Mouse (Mus musculus): ENCODE measurements around the gene Bpifb5.
"Not testable (repeated sequence)": the region's sequence is repeated elsewhere in the genome, so short reads cannot be mapped to it uniquely, and the experiment has no call there.

Gene Bpifb5

DNA sequence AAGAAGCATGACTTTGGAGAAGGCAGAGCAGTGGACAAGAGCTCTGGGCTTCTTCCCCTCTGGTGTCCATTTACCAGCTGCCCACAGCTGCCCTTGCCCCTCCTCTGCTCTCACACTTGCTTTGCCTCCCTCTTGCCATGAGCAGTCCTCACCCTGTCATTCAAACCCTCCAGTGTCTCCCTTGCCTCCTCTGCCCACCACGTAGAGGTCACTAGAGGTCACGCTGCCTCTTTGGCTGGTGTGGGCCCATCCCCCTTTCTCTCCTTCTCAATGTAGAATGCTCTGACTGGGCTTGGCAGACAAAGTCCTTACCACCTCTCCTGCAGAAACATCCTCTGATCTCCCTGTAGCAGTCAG is 353 bp downstream of the Bpifb5 start:
- in situ Hi-C loops (cut with MboI; ENCODE audit: low pct_unique_long_range_greater_than_20kb in 1 of 2, low sequenced_read_pairs in 2 of 2, unreplicated experiment in 1 of 2) = loop anchor here in 1 of 2 experiments (25.0 kb wide), 1 partner anchor 363 kb away; no protein-coding TSS in a partner anchor

GRCm38 (mm10) chr2:154226991-154227390 is 3.4 kb downstream of the Bpifb5 start:
- in situ Hi-C loops (cut with MboI; ENCODE audit: low pct_unique_long_range_greater_than_20kb in 1 of 2, low sequenced_read_pairs in 2 of 2, unreplicated experiment in 1 of 2) = no loop called here

DNA sequence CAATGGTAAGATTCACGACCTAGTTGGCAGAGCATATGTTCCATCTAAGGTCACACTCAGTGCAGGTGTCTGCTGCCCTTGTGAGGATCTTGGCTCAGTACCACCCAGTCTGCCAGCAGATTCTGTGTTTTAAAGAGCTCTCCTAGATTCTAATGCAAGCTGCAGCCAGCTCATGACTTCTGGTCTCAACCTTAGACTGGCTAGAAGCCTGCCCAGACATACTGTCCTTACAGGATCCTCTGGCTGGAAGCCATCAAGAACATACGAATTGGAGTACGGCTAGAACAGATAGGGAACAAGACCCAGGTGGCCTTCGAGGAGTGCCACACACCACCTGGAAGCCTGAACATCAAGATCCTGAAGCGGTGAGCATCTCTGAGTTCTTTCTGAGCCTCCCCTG is 4.3 kb downstream of the Bpifb5 start:
- in situ Hi-C loops (cut with MboI; ENCODE audit: low pct_unique_long_range_greater_than_20kb in 1 of 2, low sequenced_read_pairs in 2 of 2, unreplicated experiment in 1 of 2) = no loop called here

DNA sequence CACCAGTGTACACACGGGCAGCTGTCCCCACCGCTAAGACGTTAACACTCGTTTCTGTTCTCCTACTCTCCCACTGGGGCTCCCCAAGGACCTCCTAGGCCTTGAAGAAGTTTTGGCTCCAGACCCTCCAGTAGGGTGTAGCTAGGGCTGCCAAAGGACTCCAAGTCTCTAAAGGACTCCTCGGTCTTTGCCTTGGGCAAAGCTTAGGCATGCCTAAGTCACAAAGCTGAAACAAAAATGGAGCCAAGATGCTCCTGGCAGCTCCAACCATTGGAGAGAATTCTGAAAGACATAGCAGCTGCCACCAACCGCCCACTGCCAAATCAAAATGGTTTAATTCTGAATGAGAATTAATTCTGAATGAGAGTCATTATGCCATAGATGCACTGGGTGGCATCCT is 9.9 kb downstream of the Bpifb5 start:
- in situ Hi-C loops (cut with MboI; ENCODE audit: low pct_unique_long_range_greater_than_20kb in 1 of 2, low sequenced_read_pairs in 2 of 2, unreplicated experiment in 1 of 2) = no loop called here

DNA sequence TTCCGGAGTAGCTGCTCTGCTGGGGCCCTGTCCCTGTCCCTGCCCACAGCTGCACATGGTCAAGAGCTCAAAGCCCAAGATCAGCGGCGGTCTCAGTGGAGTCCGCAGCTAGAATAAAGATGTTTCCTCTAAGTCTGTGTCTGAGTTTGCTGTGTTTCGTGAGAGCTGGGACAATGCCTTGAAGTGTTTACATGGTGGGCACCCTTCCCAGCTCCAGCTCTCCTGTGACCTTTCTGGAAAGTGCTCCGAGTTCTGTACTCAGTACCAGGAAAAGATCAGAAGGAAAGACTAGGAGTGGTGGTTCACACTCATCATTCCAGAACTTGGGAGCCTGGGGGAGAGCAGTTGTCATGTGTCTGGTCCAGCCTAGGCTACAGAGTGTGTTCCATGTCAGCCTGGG is 17.2 kb downstream of the Bpifb5 start:
- in situ Hi-C loops (cut with MboI; ENCODE audit: low pct_unique_long_range_greater_than_20kb in 1 of 2, low sequenced_read_pairs in 2 of 2, unreplicated experiment in 1 of 2) = no loop called here

DNA sequence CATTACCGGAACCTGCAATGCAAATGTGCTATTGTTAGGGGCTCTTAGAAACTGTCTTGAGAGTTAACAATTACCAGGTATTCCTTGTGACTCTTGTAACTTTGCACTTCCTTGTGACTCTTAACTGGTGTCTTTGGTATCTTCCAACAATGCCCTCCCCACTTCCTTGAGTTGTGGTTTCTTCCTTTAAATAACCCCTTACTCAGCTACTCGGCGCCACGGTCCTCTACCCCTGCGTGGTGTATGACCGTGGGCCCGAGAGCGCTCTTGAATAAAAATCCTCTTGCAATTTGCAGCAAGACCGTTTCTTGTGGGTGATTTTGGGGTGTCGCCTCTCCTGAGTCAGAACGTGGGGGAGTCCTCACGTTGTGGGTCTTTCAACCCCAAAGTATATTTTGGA is 19.2 kb downstream of the Bpifb5 start:
- in situ Hi-C loops (cut with MboI; ENCODE audit: low pct_unique_long_range_greater_than_20kb in 1 of 2, low sequenced_read_pairs in 2 of 2, unreplicated experiment in 1 of 2) = not testable (repeated sequence)

DNA sequence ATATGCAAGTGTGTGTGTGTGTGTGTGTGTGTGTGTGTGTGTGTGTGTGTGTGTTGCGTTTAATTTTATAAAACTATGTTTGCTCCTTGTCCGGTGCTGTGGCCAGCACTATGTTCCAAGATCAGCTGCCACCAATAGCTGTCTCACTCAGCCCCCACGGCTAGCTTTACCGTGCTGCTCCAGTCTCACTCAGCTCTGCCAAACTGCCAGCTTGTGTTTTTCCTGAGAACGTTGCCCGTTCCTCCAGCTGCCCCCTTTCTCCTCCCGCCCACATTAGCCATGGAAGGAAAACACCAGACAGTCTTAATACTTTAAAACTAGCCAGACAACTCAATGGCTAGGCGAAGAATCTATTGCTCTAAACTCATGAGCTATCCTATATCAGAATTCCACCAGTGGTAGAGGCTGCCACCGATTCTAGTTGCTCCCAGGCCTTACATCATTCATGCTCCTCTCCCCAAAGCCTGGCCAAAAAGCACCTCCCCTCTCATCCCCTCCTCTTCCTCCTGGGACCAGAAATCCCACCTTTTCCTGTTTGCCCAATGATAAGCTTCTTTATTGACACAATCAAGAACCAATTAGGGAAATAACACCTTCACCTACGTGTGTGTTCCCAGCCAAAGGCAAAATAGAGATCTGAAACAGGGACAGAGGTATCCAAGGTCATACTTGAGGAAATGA is 20.0 kb downstream of the Bpifb5 start:
- in situ Hi-C loops (cut with MboI; ENCODE audit: low pct_unique_long_range_greater_than_20kb in 1 of 2, low sequenced_read_pairs in 2 of 2, unreplicated experiment in 1 of 2) = no loop called here

DNA sequence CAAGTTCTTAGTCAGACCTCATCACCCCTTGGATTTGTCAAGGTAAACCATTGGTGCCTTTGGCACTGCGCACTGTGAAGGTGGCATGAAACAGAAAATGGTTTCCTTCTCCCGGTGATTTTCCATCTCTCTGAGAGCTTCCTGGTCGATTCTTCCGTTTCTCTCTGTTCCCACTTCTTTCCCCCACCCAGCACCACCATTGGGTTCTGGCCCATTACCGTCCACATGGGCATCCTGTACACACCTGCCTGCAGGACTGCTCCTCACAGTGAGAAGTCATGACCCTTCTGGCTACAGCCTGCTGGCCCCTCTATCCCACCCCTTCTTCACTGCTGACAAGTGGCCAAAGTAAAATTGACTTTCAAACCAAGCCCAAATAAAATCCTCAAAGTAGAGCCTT is 21.8 kb downstream of the Bpifb5 start:
- in situ Hi-C loops (cut with MboI; ENCODE audit: low pct_unique_long_range_greater_than_20kb in 1 of 2, low sequenced_read_pairs in 2 of 2, unreplicated experiment in 1 of 2) = no loop called here

- in situ Hi-C loops (cut with MboI; ENCODE audit: low pct_unique_long_range_greater_than_20kb in 1 of 2, low sequenced_read_pairs in 2 of 2, unreplicated experiment in 1 of 2) = not testable (repeated sequence)
These were observed 31.7 kb downstream of the Bpifb5 start for GRCm38 (mm10) chr2:154255254-154255653.

GRCm38 (mm10) chr2:154255770-154256169 is 32.2 kb downstream of the Bpifb5 start:
- in situ Hi-C loops (cut with MboI; ENCODE audit: low pct_unique_long_range_greater_than_20kb in 1 of 2, low sequenced_read_pairs in 2 of 2, unreplicated experiment in 1 of 2) = no loop called here

GRCm38 (mm10) chr2:154257554-154257953 is 34.0 kb downstream of the Bpifb5 start, which contains the start of gene Bpifb9a:
Gene Bpifb9a, plus strand, starts transcription at chr2:154257854.
- in situ Hi-C loops (cut with MboI; ENCODE audit: low pct_unique_long_range_greater_than_20kb in 1 of 2, low sequenced_read_pairs in 2 of 2, unreplicated experiment in 1 of 2) = not testable (repeated sequence)

DNA sequence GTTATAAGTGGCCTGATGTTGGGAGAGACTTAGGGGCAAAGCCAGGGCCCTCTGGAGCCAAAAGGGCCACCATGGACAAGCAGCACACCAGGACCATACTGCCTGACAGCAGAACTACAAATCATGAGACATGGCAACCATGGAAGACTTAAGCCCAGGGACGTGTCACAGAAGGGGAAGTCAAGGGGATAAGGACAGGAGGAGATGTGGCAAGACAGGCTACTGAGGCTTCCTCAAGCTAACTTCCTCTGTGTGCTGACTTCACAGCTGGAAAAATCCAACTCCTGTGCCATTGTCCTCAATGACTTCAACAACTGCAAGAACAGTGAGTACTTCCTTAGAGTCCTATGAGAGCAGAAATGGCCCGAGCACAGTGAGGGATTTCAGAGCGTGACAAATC is 40.9 kb downstream of the Bpifb5 start:
- in situ Hi-C loops (cut with MboI; ENCODE audit: low pct_unique_long_range_greater_than_20kb in 1 of 2, low sequenced_read_pairs in 2 of 2, unreplicated experiment in 1 of 2) = not testable (repeated sequence)

Data from mouse embryonic stem cell (cell line).